8 mouse cellular contexts compared by ENCODE assay signal in the genomic region with DNA sequence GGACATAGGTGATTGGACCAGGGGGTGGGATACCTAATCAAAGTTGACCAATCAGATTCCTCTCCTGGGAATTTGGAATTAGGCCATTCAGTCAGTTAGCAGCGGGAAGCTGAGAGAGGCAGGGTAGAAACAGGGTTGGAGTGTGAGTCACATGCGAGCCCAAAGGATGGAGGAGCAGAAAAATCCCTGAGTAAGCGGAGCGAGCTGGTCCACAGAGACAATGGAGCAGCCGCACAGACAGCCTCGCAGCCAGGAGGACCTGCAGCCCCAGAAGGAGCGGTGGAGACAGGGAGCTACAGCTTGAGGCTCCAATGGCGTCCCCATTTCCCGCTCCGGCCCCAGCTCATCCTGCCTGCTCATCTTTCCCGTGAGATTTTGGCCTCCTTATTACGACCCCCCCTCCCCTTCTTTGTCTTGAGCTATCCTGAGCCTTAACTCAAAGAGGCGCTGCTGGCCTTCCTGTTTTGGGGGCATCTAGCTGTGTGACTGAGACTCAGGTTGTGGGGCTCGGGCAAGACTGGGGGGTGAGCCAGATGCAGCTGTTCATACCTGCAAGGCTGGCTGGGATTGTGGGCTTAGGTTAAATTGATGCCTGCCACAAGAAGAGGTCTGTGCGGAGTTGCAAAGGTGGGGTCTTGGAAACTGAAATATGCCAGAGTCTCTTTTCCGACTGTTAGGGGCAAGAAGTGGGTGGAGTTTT. TPM values are rescaled to one million over a fixed set of nuclear protein-coding genes. Genes with fewer than 3 reads are reported as not detected.
A peak's percentile ranks its signal among the peaks of the same experiment; 100 is the strongest.
DNase-seq lines count a peak whose midpoint lies in the region; ATAC-seq and TF ChIP-seq lines count a peak whose summit lies in the region.

No protein-coding gene starts in this region.

- no peaks in the 10 kb centered on the region for H3K27me3 ChIP-seq in lung, embryonic 16.5 days (ENCODE audit: control insufficient read depth, insufficient read depth, low read depth, low read length)
- H3K27me3 ChIP-seq in lung, postnatal 0 days (replicated peaks; ENCODE audit: insufficient read depth, low read length), result no peaks in the 10 kb centered on the region
- no peaks in the 10 kb centered on the region for H3K27me3 ChIP-seq in forebrain, postnatal 0 days (ENCODE audit: insufficient read depth, low read length)
- no peaks in the 10 kb centered on the region for H3K27me3 ChIP-seq in limb, embryonic 15.5 days

- H3K27ac ChIP-seq in lung, embryonic 16.5 days (ENCODE audit: low read length), result 0 out of 2 replicates have a peak overlapping the region, but pooled peaks have one; percentile 19
- H3K27ac ChIP-seq in lung, postnatal 0 days (ENCODE audit: low read length), result no peak overlapping the region
- H3K27ac ChIP-seq in forebrain, postnatal 0 days (ENCODE audit: low read depth, low read length), result peak overlapping the region; percentile 69
- H3K27ac ChIP-seq in limb, embryonic 15.5 days, result no peak overlapping the region

- no peaks in the 10 kb centered on the region for H3K9me3 ChIP-seq in lung, embryonic 16.5 days (ENCODE audit: control insufficient read depth, low read length)
- no peaks in the 10 kb centered on the region for H3K9me3 ChIP-seq in lung, postnatal 0 days (ENCODE audit: low read length)
- H3K9me3 ChIP-seq in forebrain, postnatal 0 days (ENCODE audit: low read length), result no peaks in the 10 kb centered on the region
- H3K9me3 ChIP-seq in limb, embryonic 15.5 days, result no peaks in the 10 kb centered on the region

- no peak for ATAC-seq in lung, embryonic 16.5 days (ENCODE audit: low read depth)
- no peak for ATAC-seq in lung, postnatal 0 days
- ATAC-seq in forebrain, postnatal 0 days, result peak; percentile 80
- no peak for ATAC-seq in limb, embryonic 15.5 days (ENCODE audit: insufficient number of reproducible peaks, low FRiP score, low TSS enrichment, low read depth)

- TF ChIP-seq CTCF in lung, postnatal 0 days (IDR thresholded peaks at IDR 0.05), result no peak
- TF ChIP-seq CTCF in forebrain, postnatal 0 days (IDR thresholded peaks at IDR 0.05; ENCODE audit: low read depth), result no peak

- no peak for DNase-seq in lung, postnatal 0 days (ENCODE audit: low spot score)
- DNase-seq in cerebellum, postnatal 25 days, result peak; percentile 77 to 81
- DNase-seq in forebrain, postnatal 0 days, result peak; percentile 68
- DNase-seq in thymus, postnatal 10 days (ENCODE audit: low spot score in 2 of 2), result peak; percentile 30 to 36
- DNase-seq in urinary bladder, postnatal 10 days (ENCODE audit: low spot score), result no peak
- no peak for DNase-seq in urinary bladder, postnatal 14 days (ENCODE audit: low spot score)

- 26% methylated on average over 16 of the region's 16 CpGs for WGBS in lung, embryonic 16.5 days
- WGBS in lung, postnatal 0 days, result 27% methylated on average over 12 of the region's 16 CpGs
- 5% methylated on average over 16 of the region's 16 CpGs for WGBS in forebrain, postnatal 0 days
- WGBS in limb, embryonic 15.5 days, result 17% methylated on average over 16 of the region's 16 CpGs

- no peak overlapping the region for H3K9ac ChIP-seq in lung, embryonic 16.5 days (ENCODE audit: low read length)
- H3K9ac ChIP-seq in lung, postnatal 0 days (replicated peaks; ENCODE audit: low read depth), result no peak overlapping the region
- peak overlapping the region; percentile 39 for H3K9ac ChIP-seq in forebrain, postnatal 0 days
- H3K9ac ChIP-seq in limb, embryonic 15.5 days, result no peak overlapping the region

- no peak overlapping the region for H3K4me3 ChIP-seq in lung, embryonic 16.5 days (ENCODE audit: low read length)
- no peak overlapping the region for H3K4me3 ChIP-seq in lung, postnatal 0 days (ENCODE audit: low read depth, low read length)
- H3K4me3 ChIP-seq in forebrain, postnatal 0 days (ENCODE audit: low read depth, low read length), result peak overlapping the region; percentile 20; the same call in 1 of the 2 replicates
- H3K4me3 ChIP-seq in limb, embryonic 15.5 days, result no peak overlapping the region

- H3K4me1 ChIP-seq in lung, embryonic 16.5 days (replicated peaks; ENCODE audit: control insufficient read depth, insufficient read depth, low read length), result peaks cover 35% of the 10 kb centered on the region
- H3K4me1 ChIP-seq in lung, postnatal 0 days (ENCODE audit: insufficient read depth, low read depth, low read length), result no peaks in the 10 kb centered on the region
- peaks cover 11% of the 10 kb centered on the region for H3K4me1 ChIP-seq in forebrain, postnatal 0 days (ENCODE audit: insufficient read depth)
- H3K4me1 ChIP-seq in limb, embryonic 15.5 days, result peaks cover 8% of the 10 kb centered on the region

- no peak for TF ChIP-seq EP300 in lung, postnatal 0 days (IDR thresholded peaks at IDR 0.05)

- 0 out of 2 replicates have a peak, but pooled peaks cover 4% of the 10 kb centered on the region for H3K36me3 ChIP-seq in lung, embryonic 16.5 days (ENCODE audit: control insufficient read depth, insufficient read depth, low read length)
- H3K36me3 ChIP-seq in lung, postnatal 0 days (ENCODE audit: insufficient read depth, low read length), result peaks cover 6% of the 10 kb centered on the region; the same call in 1 of the 2 replicates
- H3K36me3 ChIP-seq in forebrain, postnatal 0 days (ENCODE audit: insufficient read depth), result peaks cover 9% of the 10 kb centered on the region; the same call in 1 of the 2 replicates
- peaks cover 9% of the 10 kb centered on the region; the same call in 1 of the 2 replicates for H3K36me3 ChIP-seq in limb, embryonic 15.5 days

- no peak overlapping the region for H3K4me2 ChIP-seq in lung, embryonic 16.5 days (ENCODE audit: low read depth, low read length)
- no peak overlapping the region for H3K4me2 ChIP-seq in lung, postnatal 0 days (replicated peaks; ENCODE audit: low read depth, low read length)
- H3K4me2 ChIP-seq in forebrain, postnatal 0 days (ENCODE audit: low read depth), result peak overlapping the region; percentile 44
- H3K4me2 ChIP-seq in limb, embryonic 15.5 days, result 0 out of 2 replicates have a peak overlapping the region, but pooled peaks have one; percentile 10

RNA-seq across cellular contexts. Expression of gene Arrb1, which starts 44.4 kb away (rescaled TPM):
- 20.6 and 20.9 TPM in 2 replicates for polyA plus RNA-seq in lung, embryonic 16.5 days (2015; fragmentation: Nextera tagmentation; extraction: Ambion mirVana)
- 21.7 and 25.7 TPM in 2 replicates for polyA plus RNA-seq in lung, postnatal 0 days (2015; fragmentation: Nextera tagmentation; extraction: Ambion mirVana)
- total RNA-seq in forebrain, postnatal 0 days (2014; rRNA removed), result 88.0 and 102 TPM in 2 replicates
- polyA plus RNA-seq in forebrain, postnatal 0 days (2015; fragmentation: Nextera tagmentation; extraction: Ambion mirVana), result 10.3 and 13.0 TPM in 2 replicates
- polyA plus RNA-seq in limb, embryonic 15.5 days (2015; fragmentation: Nextera tagmentation; extraction: Ambion mirVana), result 5.8 and 7.4 TPM in 2 replicates

RNA-seq across cellular contexts. Expression of gene Tpbgl, which starts 47.3 kb away (rescaled TPM):
- 0.92 and 1.1 TPM in 2 replicates for polyA plus RNA-seq in lung, embryonic 16.5 days (2015; fragmentation: Nextera tagmentation; extraction: Ambion mirVana)
- 0.58 and 0.79 TPM in 2 replicates for polyA plus RNA-seq in lung, postnatal 0 days (2015; fragmentation: Nextera tagmentation; extraction: Ambion mirVana)
- 0.86 and 1.5 TPM in 2 replicates for total RNA-seq in forebrain, postnatal 0 days (2014; rRNA removed)
- 1.8 and 2.1 TPM in 2 replicates for polyA plus RNA-seq in forebrain, postnatal 0 days (2015; fragmentation: Nextera tagmentation; extraction: Ambion mirVana)
- 1.0 and 1.1 TPM in 2 replicates for polyA plus RNA-seq in limb, embryonic 15.5 days (2015; fragmentation: Nextera tagmentation; extraction: Ambion mirVana)

Comparison
In these comparisons a context has a peak if more than half of its experiments do, and no peak if none do; other contexts are left out.
1. H3K27ac ChIP-seq: peak in lung, embryonic 16.5 days (single experiment) and forebrain, postnatal 0 days (single experiment); none in lung, postnatal 0 days (single experiment) and limb, embryonic 15.5 days (single experiment).
2. H3K4me2 ChIP-seq: peak in forebrain, postnatal 0 days (single experiment) and limb, embryonic 15.5 days (single experiment); none in lung, embryonic 16.5 days (single experiment) and lung, postnatal 0 days (single experiment).
3. DNase-seq: peak in cerebellum, postnatal 25 days (2 of 2), forebrain, postnatal 0 days (single experiment) and thymus, postnatal 10 days (2 of 2); none in lung, postnatal 0 days (single experiment), urinary bladder, postnatal 10 days (single experiment) and urinary bladder, postnatal 14 days (single experiment).